ENCODE assay signal across 8 mouse cellular contexts in genomic region chr2:24761923-24762445, GRCm38 (mm10). TPM values are rescaled to one million over a fixed set of nuclear protein-coding genes. Genes with fewer than 3 reads are reported as not detected.
DNase-seq lines count a peak whose midpoint lies in the region; ATAC-seq and TF ChIP-seq lines count a peak whose summit lies in the region.

No protein-coding gene starts in this region.

- under 1% methylated on average over 35 of the region's 35 CpGs for WGBS in forebrain, embryonic 11.5 days
- under 1% methylated on average over 35 of the region's 35 CpGs for WGBS in lung, embryonic 14.5 days

- ATAC-seq in forebrain, embryonic 11.5 days (replicated peaks; ENCODE audit: low FRiP score), result peak; percentile 51
- ATAC-seq in lung, embryonic 14.5 days (ENCODE audit: insufficient read depth), result peak; percentile 78

- no peaks in the 10 kb centered on the region for H3K9me3 ChIP-seq in forebrain, embryonic 11.5 days (ENCODE audit: control insufficient read depth, low read length)
- H3K9me3 ChIP-seq in lung, embryonic 14.5 days (ENCODE audit: low read depth, low read length), result no peaks in the 10 kb centered on the region

- H3K4me3 ChIP-seq in forebrain, embryonic 11.5 days (ENCODE audit: low read depth, low read length), result peak overlapping the region; percentile 59
- H3K4me3 ChIP-seq in lung, embryonic 14.5 days (ENCODE audit: low read depth, low read length), result peak overlapping the region; percentile 50

- no peak overlapping the region for H3K27ac ChIP-seq in forebrain, embryonic 11.5 days (ENCODE audit: low read depth, low read length)
- no peak overlapping the region for H3K27ac ChIP-seq in lung, embryonic 14.5 days (ENCODE audit: low read depth)

- no peaks in the 10 kb centered on the region for H3K36me3 ChIP-seq in forebrain, embryonic 11.5 days (ENCODE audit: control insufficient read depth, insufficient read depth, low read length)
- no peaks in the 10 kb centered on the region for H3K36me3 ChIP-seq in lung, embryonic 14.5 days (ENCODE audit: insufficient read depth)

- TF ChIP-seq CTCF in lung, embryonic 14.5 days (IDR thresholded peaks at IDR 0.05; ENCODE audit: low read depth), result no peak

- H3K4me2 ChIP-seq in forebrain, embryonic 11.5 days (ENCODE audit: low read depth, low read length, severe bottlenecking), result peak overlapping the region; percentile 98
- H3K4me2 ChIP-seq in lung, embryonic 14.5 days, result peak overlapping the region; percentile 97

- peak; percentile 68 for DNase-seq in ES-CJ7 (ENCODE audit: low read depth, low spot score)
- peak; percentile 67 for DNase-seq in c-Kit-positive CD71-negative TER-119-negative erythroid progenitor cells, embryonic 14.5 days (ENCODE audit: low read depth)
- DNase-seq in forebrain, embryonic 11.5 days (ENCODE audit: low spot score), result peak; percentile 91
- DNase-seq in heart, postnatal 4 days, result peak; percentile 84
- peak; percentile 22 for DNase-seq in layer of hippocampus, adult 9-10 months (ENCODE audit: low spot score)
- DNase-seq in lung, embryonic 14.5 days, result peak; percentile 92
- DNase-seq in ovary, adult 18-20 months (ENCODE audit: low spot score), result peak; percentile 10
- peak; percentile 80 for DNase-seq in thymus, postnatal 14 days

- H3K27me3 ChIP-seq in forebrain, embryonic 11.5 days (ENCODE audit: control insufficient read depth, insufficient read depth, low read length), result peaks cover 18% of the 10 kb centered on the region
- peaks cover 23% of the 10 kb centered on the region for H3K27me3 ChIP-seq in lung, embryonic 14.5 days (ENCODE audit: insufficient read depth, low read length)

- H3K9ac ChIP-seq in forebrain, embryonic 11.5 days (ENCODE audit: low read length), result no peak overlapping the region; the same call in 1 of the 2 replicates
- no peak overlapping the region for H3K9ac ChIP-seq in lung, embryonic 14.5 days

- H3K4me1 ChIP-seq in forebrain, embryonic 11.5 days (replicated peaks; ENCODE audit: control insufficient read depth, insufficient read depth, low read length), result no peaks in the 10 kb centered on the region; the same call in 1 of the 2 replicates
- H3K4me1 ChIP-seq in lung, embryonic 14.5 days (ENCODE audit: insufficient read depth), result no peaks in the 10 kb centered on the region

RNA-seq across cellular contexts. Expression of gene Cacna1b, which starts 1.0 kb away (rescaled TPM):
- polyA plus RNA-seq in forebrain, embryonic 11.5 days (2014; fragmentation: Nextera tagmentation; extraction: Ambion mirVana), result 1.6 and 1.8 TPM in 2 replicates
- under 1 TPM; 0.21 to 0.27 TPM for total RNA-seq in heart, postnatal 4 days (2021)
- polyA plus RNA-seq in lung, embryonic 14.5 days (2014; fragmentation: Nextera tagmentation; extraction: Ambion mirVana), result 0.05 and 0.15 TPM in 2 replicates

Comparison
In these comparisons a context has a peak if more than half of its experiments do, and no peak if none do; other contexts are left out.
1. DNase-seq: peak in every context shown above with its lines; median percentile 92 in lung, embryonic 14.5 days; 91 in forebrain, embryonic 11.5 days; 84 in heart, postnatal 4 days; 80 in thymus, postnatal 14 days; 68 in ES-CJ7; 67 in c-Kit-positive CD71-negative TER-119-negative erythroid progenitor cells, embryonic 14.5 days; 22 in layer of hippocampus, adult 9-10 months; 10 in ovary, adult 18-20 months.